Mouse (Mus musculus): Measurements from ENCODE around the gene Hist1h2br.

- TF ChIP-seq GATA1 (IDR thresholded peaks at IDR 0.05; ENCODE audit: low read length) (no peak), TAL1 (IDR thresholded peaks at IDR 0.05; ENCODE audit: low read length) (no peak)
Measured at GRCm38 (mm10) chr13:21790601-21791283, 42.8 kb upstream of the Hist1h2br start.

Measured in erythroblast, embryonic 14.5 days (primary cell).